Mouse (Mus musculus) lung, postnatal 0 days (tissue): ENCODE measurements around the gene Vac14.

Experiments used
- CTCF ChIP-seq: IDR thresholded peaks from 2 replicates; pipeline ENCODE4 v1.5.1; 2016; ENCODE audit warnings: antibody characterized with exemption, mild to moderate bottlenecking
- EP300 ChIP-seq: IDR thresholded peaks from 2 replicates; pipeline ENCODE4 v1.6.1; 2016; ENCODE audit warnings: antibody characterized with exemption, mild to moderate bottlenecking, control low read depth

- no peak for TF ChIP-seq CTCF
- TF ChIP-seq EP300 = no peak
Observed at GRCm38 (mm10) chr8:110673168-110673567, 54.8 kb downstream of the Vac14 start.
